Mouse (Mus musculus): ENCODE results near the gene Acss2. TPM values are rescaled to one million over a fixed set of nuclear protein-coding genes. Genes with fewer than 3 reads are reported as not detected.
A peak's percentile ranks its signal among the peaks of the same experiment; 100 is the strongest.
"Not testable (repeated sequence)": the region's sequence is repeated elsewhere in the genome, so short reads cannot be mapped to it uniquely, and the experiment has no call there.

Acss2 gene
- total RNA-seq, 1 experiment from 2014 or later, result 16.6 TPM

DNA sequence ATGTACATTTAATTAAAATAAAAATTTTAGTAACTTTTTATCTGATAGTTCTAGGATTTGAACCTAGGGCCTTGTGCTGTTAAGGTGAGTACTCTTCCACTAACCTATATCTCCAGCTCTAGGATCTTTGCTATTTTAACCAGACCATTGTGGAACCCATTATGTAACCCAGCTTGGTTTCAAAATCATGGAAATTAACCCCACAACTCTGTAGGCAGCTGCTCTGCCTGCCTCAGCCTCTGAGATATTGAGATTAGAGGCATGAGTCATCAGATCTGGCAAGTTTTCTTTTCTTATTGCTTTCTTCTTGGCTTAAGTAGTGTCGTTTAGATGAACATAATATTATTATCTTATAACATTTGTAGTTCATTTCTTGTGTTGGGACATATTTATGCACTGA, 6.6 kb downstream of the Acss2 start:
- ATAC-seq (replicated peaks in 1 of 2; ENCODE audit: insufficient read depth in 1 of 2, low FRiP score in 2 of 2, low TSS enrichment in 1 of 2, low read depth in 1 of 2, poor library complexity in 2 of 2, severe bottlenecking in 2 of 2), result no peak

DNA sequence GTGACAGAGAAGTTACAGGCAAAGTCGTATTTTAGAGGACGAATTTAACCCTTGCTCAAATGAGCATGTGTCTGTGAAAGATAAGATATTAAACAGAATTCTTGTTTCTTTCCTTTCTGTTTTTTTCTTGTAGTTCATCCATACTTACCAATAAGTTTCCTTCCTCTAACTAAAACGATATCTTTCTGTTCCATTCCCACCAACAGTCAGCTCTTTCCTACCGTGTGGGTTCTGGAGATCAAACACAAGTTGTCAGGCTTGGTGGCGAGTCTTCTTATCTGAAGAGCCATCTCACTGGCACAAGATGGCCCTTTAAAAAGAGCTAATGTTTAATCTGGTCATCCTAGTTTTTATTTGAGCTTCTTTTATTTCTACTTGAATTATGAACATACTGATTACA, 9.6 kb downstream of the Acss2 start:
- no peak for ATAC-seq (replicated peaks in 1 of 2; ENCODE audit: insufficient read depth in 1 of 2, low FRiP score in 2 of 2, low TSS enrichment in 1 of 2, low read depth in 1 of 2, poor library complexity in 2 of 2, severe bottlenecking in 2 of 2)

DNA sequence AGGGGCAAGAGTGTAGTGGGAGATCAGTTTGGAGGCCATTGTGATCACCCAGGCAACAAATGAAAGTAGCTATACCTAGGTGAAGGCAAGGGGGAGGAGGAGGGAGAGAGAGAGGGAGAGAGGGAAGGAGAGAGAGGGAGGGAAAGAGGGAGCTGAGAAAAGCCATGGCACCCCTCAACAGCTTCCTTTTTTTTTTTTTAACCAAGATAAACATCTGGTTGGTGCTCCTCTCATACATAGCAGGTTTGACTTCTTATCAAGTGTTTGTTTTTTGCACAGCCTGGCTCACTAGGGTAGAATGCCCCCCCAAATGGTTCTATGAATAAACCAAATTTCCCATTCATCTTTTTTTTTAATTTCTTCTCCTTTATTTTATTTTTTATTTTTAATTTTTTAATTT, 18.5 kb downstream of the Acss2 start:
- no peak for ATAC-seq (replicated peaks in 1 of 2; ENCODE audit: insufficient read depth in 1 of 2, low FRiP score in 2 of 2, low TSS enrichment in 1 of 2, low read depth in 1 of 2, poor library complexity in 2 of 2, severe bottlenecking in 2 of 2)

DNA sequence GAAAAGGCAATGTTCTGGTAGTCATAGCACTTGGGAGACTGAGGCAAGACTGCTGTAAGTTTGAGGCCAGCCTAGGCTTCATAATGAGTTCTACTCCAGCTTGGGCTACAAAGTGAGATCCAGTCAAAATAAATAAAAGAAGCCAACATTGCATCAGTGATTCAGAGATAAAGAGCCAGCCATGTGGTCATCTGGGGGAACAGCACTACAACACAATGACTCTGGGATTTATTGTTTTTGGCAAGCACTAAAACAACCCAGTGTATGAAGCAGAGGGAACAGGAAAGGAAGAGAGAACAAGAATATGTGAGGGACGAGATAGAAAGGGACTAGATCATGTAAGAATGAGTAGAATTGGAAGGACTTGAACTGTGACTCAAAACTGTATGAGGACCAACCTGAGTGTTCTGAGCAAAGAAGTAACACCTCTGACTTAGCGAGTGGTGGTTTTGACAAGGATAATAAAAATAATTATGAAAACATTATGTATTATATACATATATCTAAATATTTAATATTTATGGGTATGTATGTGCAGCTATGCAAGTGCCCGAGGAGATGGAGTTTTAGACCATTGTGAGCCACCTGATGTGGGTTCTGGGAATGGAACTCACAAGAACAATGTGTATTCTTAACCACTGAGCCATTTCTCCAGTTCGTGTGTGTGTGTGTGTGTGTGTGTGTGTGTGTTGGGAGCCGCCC, 20.2 kb downstream of the Acss2 start:
- no peak; a peak in 1 of 4 replicates for ATAC-seq (replicated peaks in 1 of 2; ENCODE audit: insufficient read depth in 1 of 2, low FRiP score in 2 of 2, low TSS enrichment in 1 of 2, low read depth in 1 of 2, poor library complexity in 2 of 2, severe bottlenecking in 2 of 2)

DNA sequence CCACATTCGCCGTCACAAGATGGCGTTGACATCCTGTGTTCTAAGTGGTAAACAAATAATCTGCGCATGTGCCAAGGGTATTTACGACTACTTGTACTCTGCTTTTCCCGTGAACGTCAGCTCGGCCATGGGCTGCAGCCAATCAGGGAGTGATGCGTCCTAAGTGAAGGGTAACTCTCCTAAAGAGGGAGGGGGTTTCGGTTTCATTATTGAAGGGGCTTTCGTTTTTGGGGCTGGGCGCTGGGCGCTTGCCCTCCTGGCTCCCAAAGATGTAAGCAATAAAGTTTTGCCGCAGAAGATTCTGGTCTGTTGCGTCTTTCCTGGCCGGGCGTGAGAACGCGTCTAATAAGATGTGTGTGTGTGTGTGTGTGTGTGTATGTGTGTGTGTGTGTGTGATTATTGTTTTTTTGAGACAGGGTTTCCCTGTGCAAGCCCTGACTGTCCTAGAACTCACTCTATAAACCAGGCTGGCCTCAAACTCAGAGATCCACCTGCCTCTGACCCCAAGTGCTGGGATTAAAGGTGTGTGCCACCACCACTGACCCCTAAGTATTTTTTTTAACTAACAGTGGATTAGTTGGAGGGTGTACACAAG, 20.8 kb downstream of the Acss2 start:
- ATAC-seq (replicated peaks in 1 of 2; ENCODE audit: insufficient read depth in 1 of 2, low FRiP score in 2 of 2, low TSS enrichment in 1 of 2, low read depth in 1 of 2, poor library complexity in 2 of 2, severe bottlenecking in 2 of 2), result not testable (repeated sequence)

DNA sequence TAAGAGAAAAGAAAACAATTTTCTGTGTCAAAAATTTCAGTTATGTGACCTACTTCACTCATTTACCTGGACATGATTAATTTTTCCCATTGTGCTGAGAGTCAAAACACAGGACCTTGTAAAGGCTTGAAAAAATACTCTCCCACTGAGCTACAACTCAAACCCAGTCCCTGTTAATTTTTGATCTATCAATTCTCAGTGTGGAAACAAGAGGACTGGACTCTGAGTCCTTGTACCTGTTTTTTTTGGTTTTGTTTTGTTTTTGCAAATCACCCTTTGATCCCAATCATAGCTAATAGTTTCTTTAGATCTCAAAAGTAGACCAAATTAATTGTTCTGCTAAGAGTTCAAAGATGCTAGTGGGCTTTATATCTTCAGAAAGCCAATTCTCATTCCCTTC, 21.9 kb downstream of the Acss2 start:
- ATAC-seq (replicated peaks in 1 of 2; ENCODE audit: insufficient read depth in 1 of 2, low FRiP score in 2 of 2, low TSS enrichment in 1 of 2, low read depth in 1 of 2, poor library complexity in 2 of 2, severe bottlenecking in 2 of 2), result no peak

DNA sequence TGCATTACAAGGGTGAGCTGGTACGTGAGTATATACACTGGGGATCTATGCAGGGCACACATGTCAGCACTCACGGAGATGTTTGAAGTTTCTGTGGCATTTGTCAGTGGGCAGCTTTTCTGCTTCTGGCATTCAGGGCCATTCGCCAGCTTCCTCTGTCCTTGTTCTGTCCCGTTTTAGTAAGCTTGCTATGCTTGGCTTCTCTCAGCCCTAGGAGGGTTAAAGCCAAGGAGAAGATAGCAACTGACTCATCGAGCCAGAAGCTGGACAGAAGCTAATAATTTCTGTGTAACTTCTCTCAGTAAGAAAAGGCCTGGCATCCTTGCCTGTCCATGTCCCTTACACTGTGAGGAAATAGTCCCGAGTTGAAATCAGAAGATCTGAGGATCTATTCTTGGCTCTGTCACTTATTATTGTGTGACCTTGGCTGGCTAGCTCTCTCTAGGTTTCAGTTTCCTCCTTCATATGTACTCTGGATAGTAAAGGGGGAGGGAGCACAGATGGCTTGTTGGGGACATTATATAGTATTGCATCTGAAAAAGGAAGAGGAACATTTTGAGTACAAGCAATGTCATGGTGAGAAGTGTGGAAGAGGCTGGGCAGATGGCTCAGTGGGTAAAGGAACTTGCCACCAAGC, 23.2 kb downstream of the Acss2 start:
- ATAC-seq (replicated peaks in 1 of 2; ENCODE audit: insufficient read depth in 1 of 2, low FRiP score in 2 of 2, low TSS enrichment in 1 of 2, low read depth in 1 of 2, poor library complexity in 2 of 2, severe bottlenecking in 2 of 2), result no peak

DNA sequence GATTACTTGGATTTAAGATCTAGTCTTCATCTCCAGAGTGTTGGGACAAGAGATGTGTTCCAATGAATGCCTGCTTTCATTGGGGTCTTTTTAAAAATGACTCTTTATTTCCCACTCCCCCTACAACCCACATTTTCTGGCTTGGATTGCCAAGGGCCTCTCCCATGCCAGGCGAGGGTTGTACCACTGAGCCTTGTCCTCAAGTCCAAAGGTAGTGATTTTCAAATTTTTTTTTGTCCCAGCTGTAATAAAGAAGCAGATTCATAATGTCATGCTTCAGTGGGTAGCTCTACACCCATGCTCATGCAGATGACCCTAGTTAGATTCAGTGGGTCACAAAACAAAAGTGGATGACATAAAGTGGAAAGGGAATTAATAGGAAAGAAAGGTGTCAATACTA, 29.2 kb downstream of the Acss2 start:
- no peak for ATAC-seq (replicated peaks in 1 of 2; ENCODE audit: insufficient read depth in 1 of 2, low FRiP score in 2 of 2, low TSS enrichment in 1 of 2, low read depth in 1 of 2, poor library complexity in 2 of 2, severe bottlenecking in 2 of 2)

DNA sequence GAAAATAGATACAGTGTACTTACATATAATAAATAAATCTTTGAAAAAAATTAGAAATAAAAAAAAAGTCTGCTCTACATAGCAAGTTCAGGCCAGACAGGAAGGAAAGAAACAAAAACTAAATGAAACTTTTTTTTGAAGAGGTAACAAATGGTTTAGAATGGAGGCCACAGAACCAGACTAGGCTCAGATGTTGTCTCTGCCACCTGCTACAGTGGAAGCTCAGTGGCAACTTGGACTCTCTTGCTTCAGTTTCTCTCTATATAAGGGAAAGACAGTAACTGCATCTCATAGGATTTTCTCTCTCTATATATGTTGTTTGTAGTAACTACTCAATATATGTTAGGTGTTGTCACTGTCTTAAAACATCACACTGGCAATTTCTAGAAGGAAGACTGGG, 34.6 kb downstream of the Acss2 start:
- ATAC-seq (replicated peaks in 1 of 2; ENCODE audit: insufficient read depth in 1 of 2, low FRiP score in 2 of 2, low TSS enrichment in 1 of 2, low read depth in 1 of 2, poor library complexity in 2 of 2, severe bottlenecking in 2 of 2), result no peak

DNA sequence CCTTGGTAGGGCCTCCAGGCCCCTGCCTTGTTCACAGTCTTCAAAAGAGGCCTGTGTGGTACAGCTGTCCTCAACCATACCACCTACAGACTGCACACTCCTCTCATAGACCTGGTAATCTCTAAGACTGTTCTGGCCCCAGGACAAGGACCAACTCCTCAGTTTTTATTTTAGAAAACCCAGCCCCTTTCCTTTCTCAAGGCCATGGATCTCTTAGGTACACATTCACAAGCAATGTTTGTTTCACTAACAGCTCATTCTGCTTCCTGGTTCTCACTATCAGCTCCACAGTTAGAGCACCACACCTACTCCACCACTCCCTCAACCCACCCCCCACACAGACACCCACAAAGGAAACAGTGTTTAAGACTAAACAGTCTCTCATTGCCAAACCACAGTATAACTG, 35.2 kb downstream of the Acss2 start:
- peak; percentile 76 to 86 for ATAC-seq (replicated peaks in 1 of 2; ENCODE audit: insufficient read depth in 1 of 2, low FRiP score in 2 of 2, low TSS enrichment in 1 of 2, low read depth in 1 of 2, poor library complexity in 2 of 2, severe bottlenecking in 2 of 2)

DNA sequence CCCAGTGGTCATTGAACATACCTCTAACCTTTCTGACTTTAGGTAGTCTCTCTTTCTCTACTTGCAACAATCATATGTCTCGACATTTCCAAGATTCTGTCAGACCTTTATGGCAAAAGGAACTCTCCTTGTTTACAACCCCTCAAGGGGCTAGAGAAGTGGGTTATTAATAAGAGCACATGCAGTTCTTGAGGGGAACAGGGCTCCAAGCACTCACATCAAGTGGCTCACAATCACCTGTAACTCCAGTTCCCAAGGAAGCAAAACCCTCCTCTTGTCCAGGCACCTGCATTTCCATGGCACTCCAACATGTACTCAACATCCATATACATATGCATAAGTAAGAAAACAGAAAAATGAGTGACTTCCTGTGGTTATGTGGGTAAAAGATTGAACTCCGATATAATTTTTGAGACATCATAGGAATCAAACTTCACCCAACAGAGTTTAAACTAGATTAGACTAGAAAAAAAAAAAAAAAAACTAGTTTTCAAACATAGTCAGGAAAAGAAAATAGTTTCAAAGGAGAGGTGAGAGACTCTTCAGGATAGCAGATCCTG, 36.8 kb downstream of the Acss2 start:
- ATAC-seq (replicated peaks in 1 of 2; ENCODE audit: insufficient read depth in 1 of 2, low FRiP score in 2 of 2, low TSS enrichment in 1 of 2, low read depth in 1 of 2, poor library complexity in 2 of 2, severe bottlenecking in 2 of 2), result no peak

DNA sequence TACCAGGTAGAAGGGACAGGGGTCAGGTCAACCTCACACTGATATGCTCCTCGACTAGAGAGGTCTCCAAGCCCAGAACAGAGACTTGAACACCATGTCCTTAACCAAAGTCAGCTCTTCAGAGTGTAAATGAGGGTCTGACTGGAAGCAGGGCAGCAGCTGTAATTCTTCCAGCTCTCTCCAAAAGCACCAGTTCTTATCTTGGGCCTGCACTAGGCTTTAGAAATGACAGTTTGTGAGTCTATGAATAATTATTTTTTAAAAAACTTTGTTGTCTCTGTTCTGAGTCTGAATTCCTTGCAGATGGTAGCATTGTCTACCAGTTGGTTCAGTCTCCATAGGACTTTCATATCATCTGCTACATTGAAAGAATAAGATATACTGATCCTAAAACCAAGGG, 44.5 kb downstream of the Acss2 start:
- no peak for ATAC-seq (replicated peaks in 1 of 2; ENCODE audit: insufficient read depth in 1 of 2, low FRiP score in 2 of 2, low TSS enrichment in 1 of 2, low read depth in 1 of 2, poor library complexity in 2 of 2, severe bottlenecking in 2 of 2)

DNA sequence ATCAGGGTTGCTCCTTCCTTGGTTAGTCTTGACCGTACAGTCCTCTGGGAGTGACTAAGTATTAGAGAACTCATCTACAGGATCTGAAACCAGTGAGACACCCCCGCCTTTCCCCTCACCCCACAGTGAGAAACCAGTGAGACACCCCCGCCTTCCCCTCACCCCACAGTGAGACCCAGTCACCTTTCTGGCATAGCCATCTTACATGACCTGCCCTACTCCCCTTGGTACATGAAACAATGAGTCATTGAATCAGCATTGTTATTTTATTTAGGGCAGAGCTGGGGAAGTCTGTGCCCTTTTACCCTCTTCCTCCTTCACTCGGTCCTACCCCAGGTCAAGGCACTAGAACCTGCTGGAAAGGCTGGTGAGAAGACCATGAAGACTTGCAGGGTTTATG, 45.2 kb downstream of the Acss2 start:
- no peak for ATAC-seq (replicated peaks in 1 of 2; ENCODE audit: insufficient read depth in 1 of 2, low FRiP score in 2 of 2, low TSS enrichment in 1 of 2, low read depth in 1 of 2, poor library complexity in 2 of 2, severe bottlenecking in 2 of 2)

DNA sequence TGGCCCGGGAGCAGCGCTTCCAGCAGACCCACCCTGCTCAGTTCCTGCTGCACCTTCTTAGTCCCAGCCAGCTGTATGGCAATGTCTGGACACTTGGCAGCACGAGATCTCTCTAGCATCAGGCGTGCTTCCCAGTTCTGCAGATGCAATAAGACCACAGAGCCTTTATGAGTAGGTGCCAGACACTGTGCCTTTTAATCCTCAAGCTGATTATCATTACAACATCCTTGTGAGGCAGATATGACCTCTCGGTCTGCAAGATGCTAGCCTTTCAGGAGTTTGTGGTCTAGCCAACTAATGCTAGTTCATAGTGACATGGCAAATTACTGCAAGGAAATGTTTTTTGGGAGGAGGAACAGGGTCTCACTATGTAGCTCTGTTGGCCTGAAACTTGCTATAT, 50.0 kb downstream of the Acss2 start:
- ATAC-seq (replicated peaks in 1 of 2; ENCODE audit: insufficient read depth in 1 of 2, low FRiP score in 2 of 2, low TSS enrichment in 1 of 2, low read depth in 1 of 2, poor library complexity in 2 of 2, severe bottlenecking in 2 of 2), result peak in 1 of 2 experiments; percentile 29; a peak in 2 of 4 replicates

DNA sequence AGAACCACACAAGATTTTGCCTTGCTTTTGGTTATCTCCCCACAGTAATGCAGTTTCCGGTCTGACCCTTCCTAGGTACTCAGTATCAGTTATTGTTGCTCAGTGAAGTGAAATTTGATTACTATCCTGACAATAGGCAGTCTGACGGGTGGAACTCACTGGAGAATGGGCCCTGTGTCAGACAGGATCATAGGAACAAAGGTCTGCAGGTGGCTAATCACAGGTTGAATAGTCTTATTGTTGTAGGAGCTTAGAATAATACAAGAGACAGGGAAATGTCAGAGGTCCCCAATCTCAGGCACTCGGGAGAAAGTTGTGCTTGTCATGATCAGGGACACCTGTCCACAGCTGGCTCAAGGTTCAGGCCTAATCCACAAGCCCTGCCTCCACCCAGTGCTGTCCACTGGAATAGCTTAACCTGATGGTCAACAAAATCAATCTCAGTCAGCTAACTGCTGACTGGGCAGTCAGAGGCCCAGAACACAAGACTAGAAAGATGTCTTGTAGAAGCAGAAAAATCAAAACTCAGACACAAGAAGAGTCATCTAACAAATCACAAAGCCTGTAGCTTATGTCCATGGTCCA, 51.6 kb downstream of the Acss2 start:
- no peak for ATAC-seq (replicated peaks in 1 of 2; ENCODE audit: insufficient read depth in 1 of 2, low FRiP score in 2 of 2, low TSS enrichment in 1 of 2, low read depth in 1 of 2, poor library complexity in 2 of 2, severe bottlenecking in 2 of 2)

DNA sequence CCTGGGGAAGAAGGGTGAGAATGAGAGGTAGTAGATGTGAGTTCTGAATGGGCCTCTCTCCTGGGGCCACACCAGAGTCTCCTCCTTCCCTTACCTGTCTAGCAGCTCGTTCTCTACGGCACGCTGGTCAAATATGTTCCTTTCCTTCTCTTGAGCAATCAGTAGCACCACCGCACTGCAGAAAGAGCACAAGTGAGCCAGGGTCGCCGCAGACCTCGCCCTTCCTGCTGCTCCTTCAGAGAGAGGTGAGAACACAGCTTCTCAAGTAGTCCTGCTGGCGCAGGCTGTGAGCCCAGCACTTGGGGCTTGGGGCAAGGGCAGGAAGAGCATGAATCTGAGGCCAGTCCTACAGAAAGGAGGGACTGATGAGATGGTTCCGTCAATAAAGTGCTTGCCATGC, 55.3 kb downstream of the Acss2 start:
- ATAC-seq (replicated peaks in 1 of 2; ENCODE audit: insufficient read depth in 1 of 2, low FRiP score in 2 of 2, low TSS enrichment in 1 of 2, low read depth in 1 of 2, poor library complexity in 2 of 2, severe bottlenecking in 2 of 2), result no peak

DNA sequence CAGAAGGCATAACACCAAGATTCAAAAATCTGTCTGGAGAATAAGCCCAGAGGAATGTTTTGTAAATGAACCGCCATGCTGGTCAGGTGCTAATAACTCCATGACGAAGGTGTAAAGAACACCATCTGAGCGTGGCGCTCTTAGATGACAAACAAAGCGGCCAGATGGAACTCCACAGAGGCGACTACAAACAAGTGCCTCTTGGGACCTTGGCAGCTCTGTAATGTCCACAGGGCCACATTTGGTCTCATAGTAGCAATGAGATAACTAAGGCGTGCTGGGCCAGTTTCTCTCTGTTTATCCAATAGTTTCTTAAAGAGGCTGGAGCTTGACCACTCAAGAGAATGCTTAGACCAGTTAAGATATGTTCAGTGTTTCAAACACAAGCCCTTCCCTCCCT, 56.2 kb downstream of the Acss2 start:
- ATAC-seq (replicated peaks in 1 of 2; ENCODE audit: insufficient read depth in 1 of 2, low FRiP score in 2 of 2, low TSS enrichment in 1 of 2, low read depth in 1 of 2, poor library complexity in 2 of 2, severe bottlenecking in 2 of 2), result no peak

DNA sequence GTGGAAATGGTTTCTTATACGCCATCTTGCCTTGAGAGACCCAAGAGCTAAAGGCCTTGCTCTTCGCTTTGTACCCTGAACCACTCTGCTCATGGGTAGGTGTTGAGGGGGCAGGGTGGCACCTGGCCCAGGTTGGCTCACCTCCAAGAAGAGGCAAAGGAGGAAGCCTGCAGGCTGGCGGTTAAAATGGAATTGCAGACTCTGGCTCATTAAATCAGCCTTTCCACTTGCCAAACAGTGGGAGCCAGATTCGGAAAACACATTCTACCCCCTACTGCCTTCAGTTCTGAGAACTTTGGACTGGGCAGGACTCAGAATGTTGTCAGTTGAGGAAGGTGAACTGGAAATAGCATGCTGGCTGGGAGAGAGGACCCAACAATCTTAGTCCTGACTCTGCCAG, 57.0 kb downstream of the Acss2 start:
- no peak for ATAC-seq (replicated peaks in 1 of 2; ENCODE audit: insufficient read depth in 1 of 2, low FRiP score in 2 of 2, low TSS enrichment in 1 of 2, low read depth in 1 of 2, poor library complexity in 2 of 2, severe bottlenecking in 2 of 2)
